ENCODE assay signal across 8 mouse cellular contexts in the genomic region with DNA sequence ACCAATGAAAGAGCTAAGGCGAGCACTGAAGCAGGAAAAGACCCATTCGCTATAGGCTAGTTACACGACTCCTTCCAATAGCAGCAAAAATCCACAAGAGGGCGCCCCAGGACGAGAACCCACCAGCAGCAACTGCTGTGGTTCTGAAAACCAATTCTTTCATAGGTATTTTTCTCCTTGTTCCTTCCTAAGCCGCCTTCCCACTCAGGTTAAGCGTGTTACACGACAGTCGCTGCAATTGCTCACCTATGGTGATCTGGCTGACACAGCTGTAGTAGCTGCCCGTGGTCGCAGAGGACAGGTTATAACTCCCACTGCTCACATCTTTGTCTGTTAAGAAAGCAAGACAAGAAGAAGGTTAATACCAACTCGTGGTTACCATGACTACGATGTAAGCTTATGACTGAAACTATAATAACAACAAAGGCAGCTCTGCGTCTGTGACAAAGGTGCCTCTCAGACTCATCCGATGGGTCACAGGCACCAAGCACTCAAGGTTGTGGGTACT. TPM values are rescaled to one million over a fixed set of nuclear protein-coding genes. Genes with fewer than 3 reads are reported as not detected.
DNase-seq lines count a peak whose midpoint lies in the region; ATAC-seq and TF ChIP-seq lines count a peak whose summit lies in the region.

No protein-coding gene starts in this region.

- no peak overlapping the region for H3K4me3 ChIP-seq in MEL (ENCODE audit: control insufficient read depth in 1 of 2, insufficient read depth in 1 of 2, low read depth in 2 of 2, low read length in 2 of 2)
- H3K4me3 ChIP-seq in hindbrain, embryonic 11.5 days (ENCODE audit: low read depth, low read length), result no peak overlapping the region

- 26% methylated on average over 15 of the region's 15 CpGs for WGBS in hindbrain, embryonic 11.5 days

- peaks cover 0 to 4% of the 10 kb centered on the region in 2 experiments for H3K27me3 ChIP-seq in MEL (ENCODE audit: control insufficient read depth in 1 of 2, insufficient read depth in 2 of 2, low read length in 2 of 2)
- no peaks in the 10 kb centered on the region for H3K27me3 ChIP-seq in hindbrain, embryonic 11.5 days (ENCODE audit: control insufficient read depth, insufficient read depth, low read length)

- no peak for TF ChIP-seq POLR2A in MEL (IDR thresholded peaks at IDR 0.05; ENCODE audit: control insufficient read depth in 1 of 2, insufficient read depth in 1 of 2, low read depth in 1 of 2, low read length in 2 of 2, poor library complexity in 1 of 2)

- H3K9ac ChIP-seq in MEL (ENCODE audit: control insufficient read depth, low read depth, low read length, poor library complexity, severe bottlenecking), result no peak overlapping the region
- H3K9ac ChIP-seq in hindbrain, embryonic 11.5 days (ENCODE audit: low read depth, low read length), result no peak overlapping the region

- ATAC-seq in hindbrain, embryonic 11.5 days (ENCODE audit: low FRiP score), result peak; percentile 71; the same call in 1 of the 2 replicates

- DNase-seq in MEL (ENCODE audit: low read depth, low spot score), result peak; percentile 70
- DNase-seq in c-Kit-negative CD71-positive TER-119-positive erythroid progenitor cells, embryonic 14.5 days (ENCODE audit: low read depth, low spot score), result peak; percentile 28
- DNase-seq in fibroblast of lung, adult 2 months (ENCODE audit: low read depth), result peak; percentile 30
- peak; percentile 85 for DNase-seq in hindbrain, embryonic 11.5 days (ENCODE audit: low spot score)
- peak; percentile 40 to 79 for DNase-seq in layer of hippocampus, adult 8-10 months (ENCODE audit: low spot score in 2 of 2)
- peak; percentile 65 for DNase-seq in lung, postnatal 14 days
- peak; percentile 89 for DNase-seq in retina, embryonic 14.5 days (ENCODE audit: low spot score)
- peak; percentile 50 for DNase-seq in urinary bladder, adult 2 months (ENCODE audit: low spot score)

- peak; percentile 85 to 92 (median 87) for TF ChIP-seq CTCF in MEL (IDR thresholded peaks at IDR 0.05 in 2 of 3, conservative IDR thresholded peaks at IDR 0.05 in 1 of 3; ENCODE audit: control insufficient read depth in 1 of 3, insufficient read depth in 1 of 3, low read depth in 2 of 3, low read length in 3 of 3, poor library complexity in 1 of 3, severe bottlenecking in 1 of 3)

- no peaks in the 10 kb centered on the region for H3K4me1 ChIP-seq in MEL (ENCODE audit: control insufficient read depth in 1 of 2, insufficient read depth in 2 of 2, low read length in 2 of 2)
- no peaks in the 10 kb centered on the region for H3K4me1 ChIP-seq in hindbrain, embryonic 11.5 days (replicated peaks; ENCODE audit: control insufficient read depth, insufficient read depth, low read length)

- no peak overlapping the region for H3K27ac ChIP-seq in MEL (ENCODE audit: control insufficient read depth, low read depth, low read length)
- no peak overlapping the region for H3K27ac ChIP-seq in hindbrain, embryonic 11.5 days (ENCODE audit: low read depth, low read length)

- H3K9me3 ChIP-seq in MEL (replicated peaks; ENCODE audit: insufficient read depth, low read length), result no peaks in the 10 kb centered on the region
- no peaks in the 10 kb centered on the region for H3K9me3 ChIP-seq in hindbrain, embryonic 11.5 days (ENCODE audit: control insufficient read depth, low read length)

- peak; percentile 86 for TF ChIP-seq RAD21 in MEL (IDR thresholded peaks at IDR 0.05; ENCODE audit: low read depth, low read length)

- no peaks in the 10 kb centered on the region for H3K36me3 ChIP-seq in MEL (ENCODE audit: control insufficient read depth in 1 of 2, insufficient read depth in 2 of 2, low read length in 2 of 2)
- H3K36me3 ChIP-seq in hindbrain, embryonic 11.5 days (ENCODE audit: control insufficient read depth, insufficient read depth, low read length), result no peaks in the 10 kb centered on the region

- H3K79me2 ChIP-seq in MEL (ENCODE audit: control insufficient read depth, insufficient read depth, low read length, poor library complexity), result no peaks in the 10 kb centered on the region

- no peak overlapping the region for H3K4me2 ChIP-seq in hindbrain, embryonic 11.5 days (replicated peaks; ENCODE audit: low read depth, low read length)

- TF ChIP-seq EP300 in MEL (IDR thresholded peaks at IDR 0.05; ENCODE audit: low read depth in 1 of 2, low read length in 2 of 2), result no peak

TF ChIP-seq in MEL, 35 proteins besides CTCF, POLR2A, EP300 and RAD21:
- TF ChIP-seq ZC3H11A (IDR thresholded peaks at IDR 0.05; ENCODE audit: low read depth, low read length) (peak; percentile 70), SMC3 (IDR thresholded peaks at IDR 0.05; ENCODE audit: low read depth, low read length) (peak; percentile 83), UBTF (IDR thresholded peaks at IDR 0.05; ENCODE audit: borderline replicate concordance, insufficient read depth, low read depth, low read length) (no peak), MAZ (IDR thresholded peaks at IDR 0.05; ENCODE audit: low read depth, low read length) (no peak), SIN3A (IDR thresholded peaks at IDR 0.05; ENCODE audit: low read length) (0 out of 2 replicates have a peak, but pooled peaks have one; percentile 17)

RNA-seq across cellular contexts. Expression of a gene that starts 17.5 kb away (rescaled TPM):
- not detected in 2 replicates for total RNA-seq in MEL (2012; rRNA removed)
- not detected for polyA plus RNA-seq in MEL (2012; ENCODE audit: insufficient read depth in 1 of 2, insufficient read length in 2 of 2, low read depth in 1 of 2, low replicate concordance in 2 of 2, missing spikeins in 1 of 2)
- polyA plus RNA-seq in hindbrain, embryonic 11.5 days (2014; fragmentation: Nextera tagmentation; extraction: Ambion mirVana), result 2.5 and 4.1 TPM in 2 replicates
- total RNA-seq in layer of hippocampus, adult 8-10 months (2022), result 10 to 100 TPM; 21.5 to 24.7 (median 23.0) TPM
- 0.44 and 0.59 TPM in 2 replicates for polyA plus RNA-seq in urinary bladder, adult 2 months (2012; rRNA removed)

Comparison
In these comparisons a context has a peak if more than half of its experiments do, and no peak if none do; other contexts are left out.
1. DNase-seq: peak in every context shown above with its lines; median percentile 89 in retina, embryonic 14.5 days; 85 in hindbrain, embryonic 11.5 days; 70 in MEL; 65 in lung, postnatal 14 days; 60 in layer of hippocampus, adult 8-10 months; 50 in urinary bladder, adult 2 months; 30 in fibroblast of lung, adult 2 months; 28 in c-Kit-negative CD71-positive TER-119-positive erythroid progenitor cells, embryonic 14.5 days.